Mouse (Mus musculus): ENCODE measurements at regions not wholly inside any gene's neighbourhood (a gene's known extent, or its start where the extent isn't known, plus 50 kb on each side); places are given as distances from the start of the nearest gene placed in this dataset.
"Not testable (repeated sequence)": the region's sequence is repeated elsewhere in the genome, so short reads cannot be mapped to it uniquely, and the experiment has no call there.

DNA sequence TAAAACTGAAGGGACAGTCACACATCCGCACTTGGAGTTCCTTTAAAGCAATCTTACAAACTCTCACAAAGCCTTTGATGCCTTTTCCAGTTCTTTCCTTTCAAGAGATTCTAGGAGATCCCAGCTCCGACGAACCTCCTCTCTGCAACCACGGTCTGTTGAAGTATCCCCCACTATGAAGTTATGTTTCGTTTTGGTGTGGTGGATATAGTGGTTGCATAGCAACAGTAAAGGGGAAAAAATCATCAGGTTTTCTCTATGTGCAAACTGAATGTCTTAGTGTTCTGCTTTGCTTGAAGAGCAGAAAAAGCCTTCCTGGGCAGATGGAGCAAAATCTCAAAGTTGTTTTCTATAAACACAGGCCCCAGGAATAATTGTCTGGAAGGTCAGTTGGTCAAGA is 147.4 kb upstream of the Dlgap1 start:
- DNase-seq (ENCODE audit: low spot score) = no peak

DNA sequence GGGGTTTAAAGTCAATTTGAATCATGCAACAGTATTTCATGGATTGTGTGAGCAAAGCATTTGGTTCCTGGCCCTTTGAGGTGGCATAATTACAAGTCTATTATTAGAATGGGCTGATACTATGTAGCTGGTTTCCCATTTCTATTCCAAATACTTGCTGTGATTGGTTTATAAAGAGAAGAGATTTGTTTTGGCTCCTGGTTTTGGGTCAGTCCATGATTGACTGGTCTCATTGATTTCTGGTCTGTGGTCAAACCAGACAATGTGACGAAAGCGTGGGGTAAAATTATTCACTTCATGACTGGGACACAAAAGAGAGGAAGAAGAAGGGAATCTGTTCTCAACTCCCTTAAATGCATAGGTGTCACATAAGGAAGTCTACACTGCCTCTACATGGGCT is 147.0 kb upstream of the Dlgap1 start:
- DNase-seq (ENCODE audit: low spot score) = no peak

DNA sequence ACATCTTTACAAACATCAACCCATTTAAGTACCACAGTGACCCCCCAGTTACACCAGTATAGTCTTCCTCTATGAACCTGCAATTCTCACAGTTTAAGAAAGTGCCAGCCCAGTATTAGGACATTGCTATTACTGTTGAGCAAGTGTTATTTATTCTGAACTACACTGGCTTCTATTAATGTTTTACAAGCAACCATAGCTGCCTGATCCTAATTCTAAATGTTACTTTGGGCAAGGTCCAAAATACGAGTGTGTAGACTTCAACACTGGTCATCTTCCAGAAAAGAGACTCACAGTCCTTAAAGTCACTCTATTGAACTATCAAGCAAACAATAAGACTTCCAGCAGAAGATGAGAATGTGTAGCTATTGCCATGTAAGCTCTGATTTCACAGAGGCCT is 146.0 kb upstream of the Dlgap1 start:
- DNase-seq (ENCODE audit: low spot score) = no peak

DNA sequence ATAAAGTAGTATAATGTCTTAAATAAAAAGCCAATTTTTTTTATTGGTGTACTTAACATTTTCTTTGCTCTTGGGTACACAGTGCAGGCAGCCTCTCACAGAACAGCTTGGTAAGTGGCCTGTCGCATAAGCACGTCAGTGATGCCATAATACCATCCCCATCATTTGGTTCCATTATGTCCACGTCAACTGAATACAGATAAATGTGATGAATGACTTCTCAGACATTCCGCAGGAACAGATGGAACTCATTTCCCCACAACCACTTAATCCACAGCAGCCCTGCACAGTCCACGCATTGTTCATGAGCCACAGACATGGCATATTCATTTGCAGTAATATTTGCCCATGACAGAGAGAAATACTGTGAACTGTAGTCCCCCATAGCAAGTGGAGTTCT is 127.6 kb upstream of the Dlgap1 start:
- DNase-seq (ENCODE audit: low spot score) = no peak

DNA sequence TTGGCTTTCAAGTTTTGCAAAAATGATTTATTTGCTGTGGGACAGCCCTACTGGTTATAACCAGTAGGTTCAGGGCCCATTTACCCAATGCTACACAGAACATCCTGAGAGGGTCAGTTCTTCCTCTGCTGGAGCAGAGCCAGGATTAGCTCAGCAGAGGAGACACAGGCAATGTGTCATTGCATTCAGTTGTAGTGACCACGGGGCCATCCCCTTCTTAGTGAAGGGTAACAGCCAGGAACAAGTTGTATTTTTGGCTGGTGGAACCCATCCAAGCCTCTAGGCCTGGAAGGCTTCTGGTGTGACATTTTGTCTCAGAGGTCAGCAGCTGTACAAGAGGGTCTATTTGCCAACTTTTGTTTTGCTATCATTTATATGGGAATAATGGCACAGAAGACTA is 120.6 kb upstream of the Dlgap1 start:
- DNase-seq (ENCODE audit: low spot score) = no peak

DNA sequence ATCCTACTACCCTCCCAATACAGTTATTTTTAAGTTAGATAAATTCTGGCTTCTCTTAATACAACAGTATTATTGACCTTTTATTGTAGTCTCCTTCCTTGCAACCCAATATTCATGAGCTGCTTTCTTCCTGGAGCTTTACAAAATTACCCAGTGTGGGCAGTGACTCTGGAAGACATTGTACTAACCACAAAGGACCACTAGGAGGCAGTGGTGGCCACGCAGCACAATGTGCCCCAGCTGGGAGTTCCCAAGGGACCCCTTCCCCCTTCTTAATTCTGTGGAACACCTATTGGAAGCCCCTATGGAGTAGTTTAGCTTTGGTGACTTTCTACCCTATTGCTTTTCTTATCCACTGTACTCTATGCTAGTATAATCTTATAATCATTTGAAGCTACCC is 118.8 kb upstream of the Dlgap1 start:
- peak; percentile 37 for DNase-seq (ENCODE audit: low spot score)

DNA sequence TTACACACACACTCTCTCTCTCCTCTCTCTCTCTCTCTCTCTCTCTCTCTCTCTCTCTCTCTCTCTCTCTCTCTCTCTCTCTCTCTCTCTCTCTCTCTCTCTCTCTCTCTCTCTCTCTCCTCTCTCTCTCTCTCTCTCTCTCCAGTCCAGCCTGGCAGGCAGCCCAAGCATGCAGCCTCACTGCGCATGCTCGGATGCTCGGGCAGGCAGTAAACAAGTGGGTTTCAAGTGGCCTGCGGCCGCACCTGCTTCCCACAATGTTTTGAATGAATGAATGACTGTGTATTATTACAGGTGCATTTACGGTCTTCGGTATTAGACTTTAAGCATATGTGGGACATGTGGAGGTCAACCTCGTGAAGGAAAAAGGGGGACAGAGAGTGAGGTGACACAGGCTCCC is 88.9 kb upstream of the Dlgap1 start:
- not testable (repeated sequence) for DNase-seq (ENCODE audit: low spot score)

DNA sequence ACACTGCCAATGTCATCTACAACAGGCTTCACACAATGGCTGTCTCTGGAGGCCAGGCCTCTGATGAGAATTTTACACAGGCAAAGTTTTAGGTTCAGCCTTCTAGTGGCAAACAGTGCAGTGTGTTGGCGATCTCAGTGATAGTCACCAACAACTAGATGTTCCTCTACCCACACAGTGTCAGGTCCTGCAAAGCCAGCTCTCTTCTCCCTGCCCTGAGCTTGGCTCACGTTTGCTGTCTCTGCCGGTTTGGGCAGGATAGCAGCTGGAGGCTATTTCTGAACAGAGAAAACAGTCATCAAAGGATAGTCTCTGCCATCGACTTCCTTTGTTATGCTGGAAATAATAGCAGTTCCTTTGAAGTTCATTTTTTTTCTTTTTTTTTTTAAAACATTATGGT is 74.9 kb upstream of the Dlgap1 start:
- no peak for DNase-seq (ENCODE audit: low spot score)

All from retina, embryonic 14.5 days (tissue).